Comparison of ENCODE assay signal across 7 mouse cellular contexts in genomic region chr16:72924423-72925224, GRCm38 (mm10).
A peak's percentile ranks its signal among the peaks of the same experiment; 100 is the strongest.
DNase-seq lines count a peak whose midpoint lies in the region; ATAC-seq lines count a peak whose summit lies in the region.

No protein-coding gene starts in this region.

- ATAC-seq in megakaryocyte progenitor cell, adult 5-6 weeks (replicated peaks; ENCODE audit: poor library complexity), result no peak

- peak; percentile 62 to 75 for DNase-seq in cerebellum, postnatal 14 days
- peak; percentile 25 to 75 for DNase-seq in frontal cortex, adult 2 months (ENCODE audit: extremely low spot score in 1 of 2, low spot score in 1 of 2)
- DNase-seq in heart, postnatal 4 days, result peak; percentile 81
- peak; percentile 36 to 71 for DNase-seq in layer of hippocampus, adult 18-20 months (ENCODE audit: low spot score in 2 of 2)
- DNase-seq in lung, adult 18-20 months, result peak; percentile 23 to 42
- peak; percentile 50 for DNase-seq in ovary, postnatal 14 days (ENCODE audit: low spot score)
